Mouse (Mus musculus): ENCODE results near the gene Ankrd9. TPM values are rescaled to one million over a fixed set of nuclear protein-coding genes. Genes with fewer than 3 reads are reported as not detected.

Ankrd9 gene
- total RNA-seq, 2 experiments from 2014 or later, result 9.7 to 9.9 TPM

DNA sequence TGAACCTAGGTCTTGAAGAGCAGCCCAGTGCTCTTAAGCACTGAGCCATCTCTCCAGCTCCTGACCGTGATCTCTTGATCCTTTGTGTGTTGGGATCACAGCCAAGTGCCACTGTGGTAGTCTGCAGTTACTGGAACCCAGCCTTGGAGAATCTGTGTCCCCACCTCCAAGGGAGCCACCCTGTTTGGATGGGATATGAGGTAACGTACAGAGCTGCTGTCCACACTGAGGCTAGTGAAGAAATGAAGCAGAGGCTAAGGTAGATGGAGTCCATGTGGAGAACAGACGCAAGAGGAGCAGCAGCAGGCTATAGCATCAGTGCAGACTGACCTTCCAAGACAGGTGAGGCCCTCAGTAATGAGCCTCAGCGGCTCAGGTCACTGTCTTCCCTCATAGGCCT is 5.0 kb downstream of the Ankrd9 start:
- intact Hi-C loops (cut with DNase I), result no loop called here
- no peak for DNase-seq (ENCODE audit: extremely low spot score in 1 of 2, low spot score in 2 of 2)

GRCm38 (mm10) chr12:110971972-110972371 is 6.9 kb downstream of the Ankrd9 start:
- intact Hi-C loops (cut with DNase I), result no loop called here
- no peak for DNase-seq (ENCODE audit: extremely low spot score in 1 of 2, low spot score in 2 of 2)

GRCm38 (mm10) chr12:110970408-110970807 is 8.4 kb downstream of the Ankrd9 start:
- DNase-seq (ENCODE audit: extremely low spot score in 1 of 2, low spot score in 2 of 2), result no peak
- intact Hi-C loops (cut with DNase I), result no loop called here

DNA sequence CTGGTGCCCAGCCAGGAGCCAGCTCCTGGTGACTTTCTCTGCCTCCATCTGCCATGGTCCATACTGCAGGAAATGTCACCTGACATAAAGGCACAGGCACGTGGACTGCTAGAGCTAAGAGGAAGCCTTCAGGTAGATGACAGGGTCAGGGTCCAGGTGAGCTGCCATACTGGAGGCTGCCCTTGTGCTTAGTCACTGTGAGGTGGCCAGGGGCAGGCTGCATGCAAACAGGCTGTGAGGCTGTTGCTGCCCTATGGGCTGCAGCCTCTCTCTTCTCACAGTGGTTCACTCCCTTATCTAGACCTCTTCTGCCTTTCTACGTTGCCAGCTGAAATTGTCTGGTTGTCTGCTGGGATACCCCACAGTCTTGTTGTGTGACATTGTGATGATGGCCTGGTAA is 11.7 kb downstream of the Ankrd9 start:
- no peak for DNase-seq (ENCODE audit: extremely low spot score in 1 of 2, low spot score in 2 of 2)
- intact Hi-C loops (cut with DNase I), result no loop called here

- intact Hi-C loops (cut with DNase I), result no loop called here
These were observed 12.8 kb downstream of the Ankrd9 start for GRCm38 (mm10) chr12:110966079-110966478.

DNA sequence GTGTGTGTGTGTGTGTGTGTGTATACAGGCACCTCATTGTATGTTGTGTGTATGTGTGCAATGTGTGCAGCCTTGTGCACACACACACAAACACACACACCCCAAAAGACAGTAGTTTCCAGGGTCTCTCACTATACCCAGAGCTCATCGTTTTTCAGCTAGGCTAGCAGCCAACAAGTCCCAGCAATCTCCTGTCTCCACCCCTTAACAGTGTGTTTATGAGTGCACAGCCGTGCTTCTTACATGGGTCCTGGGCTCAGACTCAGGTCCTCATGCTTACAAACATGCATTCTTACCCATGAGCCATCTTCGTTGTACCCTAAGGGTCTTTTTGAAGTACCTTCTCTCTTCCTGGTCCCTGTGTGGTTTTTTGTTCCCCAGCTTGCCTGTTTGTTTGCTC is 13.3 kb downstream of the Ankrd9 start:
- no peak for DNase-seq (ENCODE audit: extremely low spot score in 1 of 2, low spot score in 2 of 2)
- intact Hi-C loops (cut with DNase I), result no loop called here

More at GRCm38 (mm10) chr12:110966079-110966478, 12.8 kb downstream of the Ankrd9 start:
- DNase-seq (ENCODE audit: extremely low spot score in 1 of 2, low spot score in 2 of 2), result no peak

DNA sequence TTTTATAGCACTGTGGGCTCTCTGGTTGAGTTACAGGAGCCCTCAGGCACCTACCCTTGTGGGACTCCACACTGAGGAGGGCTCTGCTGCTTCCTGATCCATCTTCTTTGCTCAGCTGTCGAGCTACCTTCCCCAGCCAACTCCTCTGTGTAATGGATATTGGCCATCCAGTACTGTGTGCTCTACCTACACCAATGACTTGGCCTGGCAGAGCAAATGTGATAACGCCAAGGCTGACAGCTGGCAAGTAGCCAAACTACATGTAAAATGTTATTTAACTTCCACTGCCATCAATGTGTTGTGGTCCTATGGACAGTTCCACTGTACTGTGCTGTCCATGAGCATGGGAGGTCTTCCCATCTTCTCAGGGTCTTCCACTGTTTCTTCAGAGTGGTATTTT is 16.9 kb downstream of the Ankrd9 start:
- intact Hi-C loops (cut with DNase I), result no loop called here
- DNase-seq (ENCODE audit: extremely low spot score in 1 of 2, low spot score in 2 of 2), result no peak

DNA sequence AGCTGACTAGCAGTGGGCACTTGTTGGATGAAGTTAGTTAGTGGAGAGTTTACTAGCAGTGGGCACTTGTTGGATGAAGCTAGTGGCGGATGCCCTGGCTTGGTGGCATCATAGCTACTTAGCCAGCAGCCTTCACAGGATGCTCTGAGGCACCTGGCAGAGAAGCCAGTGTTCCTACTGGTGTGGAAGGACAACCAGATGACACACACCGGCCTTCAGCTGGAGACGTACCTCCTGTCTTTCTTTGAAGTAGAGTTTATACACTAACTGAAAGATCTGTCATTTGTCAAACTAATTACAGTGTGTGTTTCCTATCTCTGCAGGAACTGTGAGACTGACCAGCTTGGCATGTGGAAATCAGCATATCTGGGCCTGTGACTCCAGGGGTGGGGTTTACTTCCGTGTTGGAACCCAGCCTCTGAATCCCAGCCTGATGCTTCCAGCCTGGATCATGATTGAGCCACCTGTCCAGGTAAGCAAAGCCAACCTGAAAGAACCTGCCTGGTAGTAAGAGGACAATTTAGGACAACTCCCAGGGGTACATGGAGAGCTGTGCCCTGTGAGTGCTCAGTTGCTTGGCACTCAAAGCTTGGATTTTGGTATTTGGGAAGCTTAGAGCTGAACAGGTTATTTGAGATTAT is 24.4 kb downstream of the Ankrd9 start:
- intact Hi-C loops (cut with DNase I), result no loop called here
- no peak for DNase-seq (ENCODE audit: extremely low spot score in 1 of 2, low spot score in 2 of 2)

- no peak for DNase-seq (ENCODE audit: extremely low spot score in 1 of 2, low spot score in 2 of 2)
- intact Hi-C loops (cut with DNase I), result no loop called here
These were observed 24.9 kb downstream of the Ankrd9 start for GRCm38 (mm10) chr12:110953900-110954299.

DNA sequence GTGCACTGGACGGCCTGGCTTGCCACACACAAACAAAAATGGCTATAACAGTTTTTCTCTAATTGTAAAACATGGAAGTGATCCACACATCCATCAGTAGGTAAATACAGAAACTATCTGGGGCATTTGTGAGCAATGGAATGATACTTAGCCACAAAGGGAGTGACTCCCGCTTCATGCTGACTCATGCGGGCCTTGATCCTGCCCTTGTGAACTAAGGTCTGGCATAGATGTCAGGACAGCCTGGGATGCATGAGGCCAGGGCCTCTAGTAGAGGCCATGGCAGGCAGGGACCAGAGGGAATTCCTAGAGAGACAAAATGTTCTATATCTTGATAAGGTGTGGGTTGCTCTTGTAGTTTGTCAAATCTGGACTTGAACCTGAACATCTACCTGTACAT is 25.4 kb downstream of the Ankrd9 start:
- intact Hi-C loops (cut with DNase I), result no loop called here
- no peak for DNase-seq (ENCODE audit: extremely low spot score in 1 of 2, low spot score in 2 of 2)

GRCm38 (mm10) chr12:110952628-110953385 is 26.0 kb downstream of the Ankrd9 start:
- no peak for DNase-seq (ENCODE audit: extremely low spot score in 1 of 2, low spot score in 2 of 2)
- intact Hi-C loops (cut with DNase I), result no loop called here

DNA sequence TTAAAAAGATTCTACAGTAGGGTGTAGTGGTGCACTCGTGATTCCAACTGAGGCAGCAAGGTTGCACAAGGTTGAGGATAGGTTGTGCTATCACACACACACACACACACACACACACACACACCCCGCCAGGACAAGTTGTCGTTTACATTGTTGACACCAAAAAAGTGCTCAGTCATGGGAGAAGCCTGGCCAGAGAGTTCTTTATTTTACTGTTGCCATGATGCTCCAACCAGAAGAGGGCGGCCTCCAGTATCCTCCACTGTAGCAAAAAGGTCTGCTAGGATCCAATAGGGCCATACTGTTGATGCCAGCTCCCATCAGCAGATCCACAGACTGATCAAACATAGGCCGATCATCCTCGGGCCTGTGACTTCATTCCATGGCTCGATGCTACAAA is 27.6 kb downstream of the Ankrd9 start:
- intact Hi-C loops (cut with DNase I), result no loop called here
- no peak for DNase-seq (ENCODE audit: extremely low spot score in 1 of 2, low spot score in 2 of 2)

DNA sequence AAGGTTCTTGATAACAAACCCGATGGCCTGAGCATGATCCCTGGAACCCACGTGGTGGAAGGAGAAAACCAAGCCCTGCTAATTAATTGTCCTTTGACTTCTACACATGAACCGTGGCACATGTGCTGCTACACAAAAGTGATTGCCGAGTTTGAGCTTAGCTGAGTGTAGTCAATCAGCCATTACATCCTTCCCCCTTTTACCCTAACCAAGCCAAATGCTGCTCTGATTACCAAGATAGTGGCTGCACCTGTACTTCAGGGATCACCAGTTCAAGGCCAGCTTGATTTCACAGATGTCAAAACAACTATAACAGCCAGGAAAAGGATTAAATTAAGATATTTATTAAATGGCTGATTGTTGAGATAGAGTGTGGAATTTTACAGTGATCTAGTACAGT is 28.7 kb downstream of the Ankrd9 start:
- intact Hi-C loops (cut with DNase I), result no loop called here
- no peak for DNase-seq (ENCODE audit: extremely low spot score in 1 of 2, low spot score in 2 of 2)

GRCm38 (mm10) chr12:110949410-110949809 is 29.4 kb downstream of the Ankrd9 start:
- no peak for DNase-seq (ENCODE audit: extremely low spot score in 1 of 2, low spot score in 2 of 2)
- intact Hi-C loops (cut with DNase I), result no loop called here

DNA sequence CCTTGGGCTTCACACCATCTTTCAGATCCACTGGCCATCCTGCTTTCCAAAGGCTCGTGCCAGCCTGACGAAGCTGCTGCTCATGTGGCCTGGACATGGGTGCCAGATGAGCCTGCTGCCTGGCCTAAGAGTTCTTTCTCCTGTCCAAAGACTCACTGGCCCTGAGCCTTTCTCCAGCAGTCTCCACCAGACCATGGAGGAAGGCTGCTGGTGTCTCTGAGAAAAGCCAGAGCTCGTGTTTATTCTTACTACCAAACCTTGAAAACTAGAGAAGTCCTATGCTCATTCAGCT is 30.0 kb downstream of the Ankrd9 start:
- intact Hi-C loops (cut with DNase I), result no loop called here
- no peak for DNase-seq (ENCODE audit: extremely low spot score in 1 of 2, low spot score in 2 of 2)

- DNase-seq (ENCODE audit: extremely low spot score in 1 of 2, low spot score in 2 of 2), result no peak
- intact Hi-C loops (cut with DNase I), result no loop called here
These were observed 30.5 kb downstream of the Ankrd9 start for GRCm38 (mm10) chr12:110948082-110948909.

GRCm38 (mm10) chr12:110946216-110946615 is 32.6 kb downstream of the Ankrd9 start:
- no peak for DNase-seq (ENCODE audit: extremely low spot score in 1 of 2, low spot score in 2 of 2)
- intact Hi-C loops (cut with DNase I), result no loop called here

DNA sequence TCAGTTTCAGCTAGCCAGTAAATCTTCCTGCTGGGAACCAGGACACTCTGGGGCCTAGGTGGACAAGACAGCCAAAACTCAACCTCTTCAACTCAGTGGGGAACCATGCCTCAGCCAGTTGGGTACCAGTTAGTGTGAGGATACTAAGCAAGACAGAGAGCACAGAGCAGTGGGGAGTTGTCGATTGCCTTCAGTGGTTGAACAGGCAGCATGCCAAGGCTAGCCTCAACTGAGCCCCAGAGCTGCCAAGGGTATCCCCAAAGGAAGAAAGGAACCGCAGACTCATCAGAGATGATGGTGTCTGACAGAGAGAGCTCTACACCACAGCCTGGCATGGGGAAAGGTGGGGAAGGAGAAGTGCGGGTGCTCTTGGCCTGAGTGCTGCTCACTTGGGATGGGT is 38.0 kb downstream of the Ankrd9 start:
- intact Hi-C loops (cut with DNase I), result no loop called here
- no peak for DNase-seq (ENCODE audit: extremely low spot score in 1 of 2, low spot score in 2 of 2)

DNA sequence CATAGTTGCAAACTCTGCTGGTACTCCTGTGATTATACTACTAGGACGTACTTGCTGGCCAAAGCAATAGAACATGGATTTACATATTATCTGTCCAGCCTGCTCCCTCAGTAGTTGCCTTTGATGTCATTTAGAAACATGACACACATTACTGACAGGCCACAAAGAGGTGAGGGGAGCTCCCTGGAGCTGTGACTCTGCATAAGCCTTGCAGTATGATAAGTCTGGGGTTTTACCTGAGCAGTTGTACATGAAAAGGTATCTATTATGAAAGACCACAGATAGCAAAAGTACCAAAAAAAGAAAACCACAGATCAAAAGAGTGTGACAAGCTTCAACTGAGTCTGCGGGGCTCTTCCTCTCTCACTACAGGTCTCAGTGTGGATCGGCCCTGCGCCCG is 39.5 kb downstream of the Ankrd9 start:
- DNase-seq (ENCODE audit: extremely low spot score in 1 of 2, low spot score in 2 of 2), result no peak
- intact Hi-C loops (cut with DNase I), result no loop called here

DNA sequence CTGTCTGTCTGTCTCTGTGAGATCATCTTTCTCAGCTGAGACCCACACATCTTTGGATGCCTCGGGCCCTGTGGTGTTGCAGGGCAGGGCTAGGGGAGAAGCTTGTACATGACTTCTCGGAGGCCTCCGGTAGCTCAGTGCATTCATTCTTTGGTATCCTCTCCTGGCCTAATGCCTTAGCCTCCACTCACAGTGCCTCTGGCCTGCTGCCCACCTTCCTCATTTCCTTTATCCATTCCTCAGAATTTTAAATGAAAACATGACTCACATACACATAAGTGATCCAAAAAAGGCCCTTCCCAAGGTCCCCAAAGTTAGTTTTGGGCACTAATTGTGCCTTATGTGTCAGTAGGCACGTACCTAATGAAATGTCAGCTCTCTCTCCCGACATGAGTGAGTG is 41.3 kb downstream of the Ankrd9 start:
- intact Hi-C loops (cut with DNase I), result no loop called here

More for the DNA sequence above, 41.3 kb downstream of the Ankrd9 start:
- DNase-seq (ENCODE audit: extremely low spot score in 1 of 2, low spot score in 2 of 2), result no peak
